14 mouse cellular contexts compared by ENCODE assay signal in the genomic region with DNA sequence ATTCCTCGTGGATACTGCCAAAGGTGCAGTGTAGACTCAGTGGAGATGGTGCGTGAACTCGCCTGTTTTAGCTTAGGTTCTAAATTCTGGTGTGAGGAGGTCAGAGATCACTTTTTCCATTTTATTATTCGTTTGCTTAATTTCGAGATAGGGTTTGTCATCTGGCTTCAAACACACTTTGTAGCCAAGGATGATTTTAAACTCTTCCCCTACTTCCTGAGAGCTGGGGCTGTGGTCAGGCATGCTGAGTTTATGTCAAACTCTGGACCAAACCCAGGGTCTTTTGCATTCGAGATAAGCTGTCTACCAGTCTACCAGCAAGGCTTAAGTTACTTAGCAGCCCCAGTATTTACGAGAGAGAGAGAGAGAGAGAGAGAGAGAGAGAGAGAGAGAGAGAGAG.
DNase-seq lines count a peak whose midpoint lies in the region; ATAC-seq and TF ChIP-seq lines count a peak whose summit lies in the region.
"Had no signal": no experiment of that assay in that cellular context is flagged by ENCODE, and none has a peak within 500 bp of the region (broad histone marks: within the 10 kb centered on the region; RNA-seq: fewer than 3 reads in every experiment).

No protein-coding gene starts in this region.

- H3K9me3 ChIP-seq in heart, embryonic 10.5 days, result peaks cover 5% of the 10 kb centered on the region; the same call in 1 of the 2 replicates
- H3K9me3 ChIP-seq in lung, embryonic 14.5 days (ENCODE audit: low read depth, low read length), result peaks cover 21% of the 10 kb centered on the region
- no peaks in the 10 kb centered on the region for H3K9me3 ChIP-seq in stomach, embryonic 15.5 days
- H3K9me3 ChIP-seq: liver, embryonic 13.5 days had no signal

- peaks cover 22% of the 10 kb centered on the region for H3K36me3 ChIP-seq in heart, embryonic 10.5 days
- peaks cover 14% of the 10 kb centered on the region; the same call in 1 of the 2 replicates for H3K36me3 ChIP-seq in lung, embryonic 14.5 days (ENCODE audit: insufficient read depth)
- 0 out of 2 replicates have a peak, but pooled peaks cover 5% of the 10 kb centered on the region for H3K36me3 ChIP-seq in stomach, embryonic 15.5 days
- H3K36me3 ChIP-seq: liver, embryonic 13.5 days had no signal

- no peaks in the 10 kb centered on the region for H3K27me3 ChIP-seq in heart, embryonic 10.5 days (ENCODE audit: insufficient read depth, poor library complexity, severe bottlenecking)
- no peaks in the 10 kb centered on the region for H3K27me3 ChIP-seq in lung, embryonic 14.5 days (ENCODE audit: insufficient read depth, low read length)
- H3K27me3 ChIP-seq in stomach, embryonic 15.5 days (replicated peaks), result no peaks in the 10 kb centered on the region
- H3K27me3 ChIP-seq: CH12.LX; liver, embryonic 13.5 days; megakaryocyte, embryonic 14.5 days had no signal

- peaks cover 29% of the 10 kb centered on the region for H3K4me1 ChIP-seq in heart, embryonic 10.5 days
- peaks cover 22% of the 10 kb centered on the region; the same call in 1 of the 2 replicates for H3K4me1 ChIP-seq in lung, embryonic 14.5 days (ENCODE audit: insufficient read depth)
- H3K4me1 ChIP-seq in stomach, embryonic 15.5 days, result peaks cover 12% of the 10 kb centered on the region; the same call in 1 of the 2 replicates
- H3K4me1 ChIP-seq: liver, embryonic 13.5 days had no signal

- no peak for DNase-seq in heart, embryonic 10.5 days (ENCODE audit: low spot score)
- DNase-seq in heart, postnatal 25 days (ENCODE audit: low spot score), result no peak
- DNase-seq in lung, embryonic 14.5 days, result peak; percentile 61
- DNase-seq in lung, postnatal 10 days, result no peak
- no peak for DNase-seq in ovary, adult 18-20 months (ENCODE audit: low spot score)
- DNase-seq: adrenal gland, adult 8-10 months; layer of hippocampus, adult 9-11 months; liver, embryonic 13.5 days; thymus, postnatal 36 days had no signal

- peak overlapping the region; percentile 74 for H3K4me2 ChIP-seq in lung, embryonic 14.5 days
- H3K4me2 ChIP-seq in stomach, embryonic 15.5 days, result peak overlapping the region; percentile 16; the same call in 1 of the 2 replicates

- no peak for TF ChIP-seq CTCF in lung, embryonic 14.5 days (IDR thresholded peaks at IDR 0.05; ENCODE audit: low read depth)

- 49% methylated on average over 7 of the region's 7 CpGs for WGBS in heart, embryonic 10.5 days
- 33% methylated on average over 7 of the region's 7 CpGs for WGBS in lung, embryonic 14.5 days
- WGBS in stomach, embryonic 15.5 days, result 54% methylated on average over 7 of the region's 7 CpGs

- ATAC-seq in lung, embryonic 14.5 days (ENCODE audit: insufficient read depth), result no peak
- peak; percentile 84 for ATAC-seq in common myeloid progenitor, adult 5-6 weeks (replicated peaks; ENCODE audit: low read depth, poor library complexity, severe bottlenecking)
- ATAC-seq in stomach, embryonic 15.5 days (ENCODE audit: insufficient read depth, low FRiP score, low read depth), result no peak

- intact Hi-C loops in heart, postnatal 25 days (cut with DNase I), result loop anchor here (10.0 kb wide), 1 partner anchor 345 kb away; no protein-coding TSS in a partner anchor

- H3K4me3 ChIP-seq in heart, embryonic 10.5 days, result peak overlapping the region; percentile 59
- peak overlapping the region; percentile 47 for H3K4me3 ChIP-seq in lung, embryonic 14.5 days (ENCODE audit: low read depth, low read length)
- H3K4me3 ChIP-seq in stomach, embryonic 15.5 days (replicated peaks), result no peak overlapping the region

- peak overlapping the region; percentile 92; the same call in 1 of the 2 replicates for H3K27ac ChIP-seq in heart, embryonic 10.5 days
- peak overlapping the region; percentile 96 for H3K27ac ChIP-seq in lung, embryonic 14.5 days (ENCODE audit: low read depth)
- no peak overlapping the region for H3K27ac ChIP-seq in stomach, embryonic 15.5 days
- H3K27ac ChIP-seq: kidney, postnatal 0 days; liver, embryonic 13.5 days had no signal

- no peak overlapping the region; the same call in 1 of the 2 replicates for H3K9ac ChIP-seq in lung, embryonic 14.5 days
- H3K9ac ChIP-seq in stomach, embryonic 15.5 days, result no peak overlapping the region
- H3K9ac ChIP-seq: liver, embryonic 13.5 days had no signal
